Mouse (Mus musculus) forebrain, embryonic 10.5 days (tissue): ENCODE data around the gene Rbbp6. TPM values are rescaled to one million over a fixed set of nuclear protein-coding genes. Genes with fewer than 3 reads are reported as not detected.

Experiments used
- DNase-seq: peaks from one replicate; pipeline ENCODE4 v3.0.0-alpha.2; 2017; ENCODE audit warnings: low spot score; ENCODE audit errors: extremely low spot score
- H3K27ac ChIP-seq: fragments of 300-500 bp; sonication (generic); 2 replicates; pipeline ENCODE4 v1.5.1; 2016; ENCODE audit warnings: mild to moderate bottlenecking
- H3K27me3 ChIP-seq: fragments of 300-500 bp; sonication (generic); 2 replicates; pipeline ENCODE4 v1.6.1; 2016; ENCODE audit warnings: mild to moderate bottlenecking; ENCODE audit not compliant: poor library complexity, severe bottlenecking
- H3K36me3 ChIP-seq: fragments of 300-500 bp; sonication (generic); replicated peaks from 2 replicates; pipeline ENCODE4 v1.6.1; 2016; ENCODE audit warnings: mild to moderate bottlenecking, moderate library complexity
- H3K4me1 ChIP-seq: fragments of 300-500 bp; sonication (generic); 2 replicates; pipeline ENCODE4 v1.6.1; 2016
- H3K4me3 ChIP-seq: fragments of 300-500 bp; sonication (generic); 2 replicates; pipeline ENCODE4 v1.5.1; 2016; ENCODE audit warnings: mild to moderate bottlenecking, moderate library complexity
- H3K9me3 ChIP-seq: fragments of 300-500 bp; sonication (generic); 2 replicates; pipeline ENCODE4 v1.6.1; 2016; ENCODE audit warnings: mild to moderate bottlenecking, moderate library complexity
- WGBS: fragments of 180-500 bp; shearing (Covaris S2); methylation state at CpG from one replicate; pipeline ENCODE4 v1.1.7; 2016; 5-methylcytosine and 5-hydroxymethylcytosine counted together
- polyA plus RNA-seq: library from polyadenylated mRNA; unstranded; fragments of >200 nt; fragmentation: Nextera tagmentation; extraction: Ambion mirVana; gene quantifications from 2 replicates; pipeline ENCODE4 v1.2.1, GENCODE M21; 2016

Rbbp6 gene
- polyA plus RNA-seq, 1 experiment from 2014 or later: 26.3 TPM

- 92% methylated on average over 11 of the region's 11 CpGs for WGBS
- Histone ChIP-seq H3K9me3 (no peaks in the 10 kb centered on the region), H3K27ac (no peak overlapping the region), H3K36me3 (peaks cover 100% of the 10 kb centered on the region), H3K4me3 (no peak overlapping the region), H3K4me1 (no peaks in the 10 kb centered on the region), H3K27me3 (no peaks in the 10 kb centered on the region)
- no peak for DNase-seq
Observed at GRCm38 (mm10) chr7:122999871-123000396, 34.4 kb downstream of the Rbbp6 start.

DNA sequence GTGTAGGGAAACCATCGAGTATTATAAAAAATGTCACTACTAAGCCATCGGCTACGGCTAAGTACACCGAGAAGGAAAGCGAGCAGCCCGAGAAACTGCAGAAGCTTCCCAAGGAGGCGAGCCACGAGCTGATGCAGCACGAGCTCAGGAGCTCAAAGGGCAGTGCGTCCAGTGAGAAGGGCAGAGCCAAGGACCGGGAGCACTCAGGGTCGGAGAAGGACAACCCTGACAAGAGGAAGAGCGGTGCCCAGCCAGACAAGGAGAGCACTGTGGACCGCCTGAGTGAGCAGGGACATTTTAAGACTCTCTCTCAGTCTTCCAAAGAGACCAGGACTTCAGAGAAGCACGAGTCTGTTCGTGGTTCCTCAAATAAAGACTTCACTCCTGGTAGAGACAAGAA, 35.3 kb downstream of the Rbbp6 start:
- no peaks in the 10 kb centered on the region for H3K4me1 ChIP-seq
- WGBS: 96% methylated on average over 16 of the region's 16 CpGs
- H3K4me3 ChIP-seq: no peak overlapping the region
- H3K27ac ChIP-seq: no peak overlapping the region
- no peaks in the 10 kb centered on the region for H3K9me3 ChIP-seq
- peaks cover 97% of the 10 kb centered on the region for H3K36me3 ChIP-seq
- no peaks in the 10 kb centered on the region for H3K27me3 ChIP-seq
- DNase-seq: no peak

DNA sequence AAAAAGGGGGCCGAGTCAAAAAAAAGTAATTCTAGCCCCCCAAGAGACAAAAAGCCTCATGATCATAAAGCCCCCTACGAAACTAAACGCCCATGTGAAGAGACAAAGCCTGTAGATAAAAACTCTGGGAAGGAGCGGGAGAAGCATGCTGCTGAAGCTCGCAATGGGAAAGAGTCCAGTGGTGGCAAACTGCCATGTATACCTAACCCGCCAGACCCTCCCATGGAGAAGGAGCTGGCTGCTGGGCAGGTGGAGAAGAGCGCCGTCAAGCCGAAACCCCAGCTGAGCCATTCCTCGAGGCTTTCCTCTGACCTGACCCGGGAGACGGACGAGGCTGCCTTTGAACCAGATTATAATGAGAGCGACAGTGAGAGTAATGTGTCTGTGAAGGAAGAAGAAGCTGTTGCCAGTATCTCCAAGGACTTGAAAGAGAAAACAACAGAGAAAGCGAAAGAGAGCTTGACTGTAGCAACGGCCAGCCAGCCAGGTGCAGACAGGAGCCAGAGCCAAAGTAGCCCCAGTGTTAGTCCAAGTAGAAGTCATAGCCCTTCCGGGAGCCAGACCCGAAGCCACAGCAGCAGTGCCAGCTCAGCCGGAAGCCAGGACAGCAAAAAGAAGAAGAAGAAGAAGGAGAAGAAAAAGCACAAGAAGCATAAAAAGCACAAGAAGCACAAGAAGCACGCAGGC, 36.0 kb downstream of the Rbbp6 start:
- no peak for DNase-seq
- H3K27me3 ChIP-seq: no peaks in the 10 kb centered on the region
- H3K27ac ChIP-seq: no peak overlapping the region
- H3K4me1 ChIP-seq: no peaks in the 10 kb centered on the region
- 93% methylated on average over 20 of the region's 20 CpGs for WGBS
- H3K36me3 ChIP-seq: peaks cover 90% of the 10 kb centered on the region
- H3K4me3 ChIP-seq: no peak overlapping the region
- H3K9me3 ChIP-seq: no peaks in the 10 kb centered on the region

- no peak for DNase-seq
- H3K4me3 ChIP-seq: no peak overlapping the region
- 93% methylated on average over 6 of the region's 6 CpGs for WGBS
- no peaks in the 10 kb centered on the region for H3K9me3 ChIP-seq
- no peak overlapping the region for H3K27ac ChIP-seq
- no peaks in the 10 kb centered on the region for H3K4me1 ChIP-seq
- H3K36me3 ChIP-seq: peaks cover 85% of the 10 kb centered on the region
- no peaks in the 10 kb centered on the region for H3K27me3 ChIP-seq
Observed at GRCm38 (mm10) chr7:123002028-123002410, 36.5 kb downstream of the Rbbp6 start.

DNA sequence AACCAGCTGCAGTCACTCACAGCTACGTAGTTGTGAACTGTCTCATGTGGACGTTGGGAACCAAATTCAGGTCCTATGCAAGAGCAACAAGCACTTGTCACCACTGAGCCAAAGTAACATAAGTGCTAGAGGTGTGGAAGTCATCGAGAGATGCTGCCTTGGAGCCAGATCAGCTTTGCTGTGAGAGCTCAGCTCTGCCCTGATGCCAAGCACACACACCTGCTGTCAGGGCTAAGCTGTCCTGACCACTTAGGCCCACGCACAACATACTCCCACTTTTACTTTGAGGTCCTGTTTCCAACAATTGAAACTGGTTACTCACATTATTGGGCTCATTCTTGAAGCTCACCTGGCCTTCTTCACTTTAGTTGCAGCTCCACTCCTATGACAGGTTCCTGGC, 37.7 kb downstream of the Rbbp6 start:
- H3K4me3 ChIP-seq: no peak overlapping the region
- H3K27me3 ChIP-seq: no peaks in the 10 kb centered on the region
- H3K36me3 ChIP-seq: peaks cover 73% of the 10 kb centered on the region
- H3K27ac ChIP-seq: no peak overlapping the region
- no peaks in the 10 kb centered on the region for H3K9me3 ChIP-seq
- H3K4me1 ChIP-seq: no peaks in the 10 kb centered on the region
- no peak for DNase-seq
- WGBS: 94% methylated on average over 4 of the region's 4 CpGs

- H3K4me3 ChIP-seq: no peak overlapping the region
- peaks cover 61% of the 10 kb centered on the region for H3K36me3 ChIP-seq
- WGBS: 96% methylated on average over 5 of the region's 5 CpGs
- no peaks in the 10 kb centered on the region for H3K27me3 ChIP-seq
- no peaks in the 10 kb centered on the region for H3K9me3 ChIP-seq
- no peak for DNase-seq
- no peak overlapping the region for H3K27ac ChIP-seq
- no peaks in the 10 kb centered on the region for H3K4me1 ChIP-seq
Observed at GRCm38 (mm10) chr7:123004442-123004841, 39.0 kb downstream of the Rbbp6 start.

DNA sequence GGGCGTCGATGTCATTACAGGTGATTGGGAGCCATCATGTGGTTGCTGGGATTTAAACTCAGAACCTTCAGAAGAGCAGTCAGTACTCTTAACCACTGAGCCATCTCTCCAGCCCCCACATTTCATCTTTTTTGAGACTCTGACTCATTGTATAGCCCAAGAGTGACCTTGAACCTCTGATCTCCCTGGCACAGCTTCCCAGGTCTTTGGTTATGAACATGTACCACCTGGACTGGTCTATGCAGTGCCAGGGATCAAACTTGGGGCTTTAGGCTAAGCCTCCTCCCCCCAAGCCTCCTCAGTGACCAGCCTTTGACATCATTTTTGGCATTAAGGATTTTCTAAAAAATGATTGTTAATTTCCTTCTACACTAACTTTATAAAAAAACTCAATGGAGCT, 40.8 kb downstream of the Rbbp6 start:
- DNase-seq: no peak
- H3K4me1 ChIP-seq: no peaks in the 10 kb centered on the region
- no peaks in the 10 kb centered on the region for H3K27me3 ChIP-seq
- no peak overlapping the region for H3K4me3 ChIP-seq
- no peaks in the 10 kb centered on the region for H3K9me3 ChIP-seq
- no peak overlapping the region for H3K27ac ChIP-seq
- peaks cover 42% of the 10 kb centered on the region for H3K36me3 ChIP-seq
- 75% methylated on average over 2 of the region's 2 CpGs for WGBS

DNA sequence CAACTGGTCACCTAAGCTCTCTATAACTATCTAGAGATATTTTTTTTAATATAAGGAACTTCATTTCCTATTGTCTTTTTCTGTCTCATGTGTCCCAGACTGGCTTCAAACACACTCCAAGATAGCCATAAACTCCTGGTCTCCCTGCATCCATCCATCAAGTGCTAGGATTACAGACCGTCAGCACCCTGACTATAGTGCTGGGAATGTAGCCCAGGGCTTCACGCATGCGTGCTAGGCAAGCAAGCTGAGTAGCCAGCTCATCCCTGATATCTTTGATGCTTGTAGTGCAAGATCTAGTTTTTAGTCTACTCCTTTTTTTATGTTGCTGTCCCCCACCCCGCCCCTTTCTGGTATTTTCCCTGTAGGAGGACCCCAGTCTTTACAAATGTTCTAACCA, 42.3 kb downstream of the Rbbp6 start:
- Histone ChIP-seq H3K4me1 (no peaks in the 10 kb centered on the region), H3K27ac (no peak overlapping the region), H3K4me3 (no peak overlapping the region), H3K9me3 (no peaks in the 10 kb centered on the region), H3K27me3 (no peaks in the 10 kb centered on the region), H3K36me3 (peaks cover 28% of the 10 kb centered on the region)
- WGBS: 86% methylated on average over 4 of the region's 4 CpGs
- DNase-seq: no peak

DNA sequence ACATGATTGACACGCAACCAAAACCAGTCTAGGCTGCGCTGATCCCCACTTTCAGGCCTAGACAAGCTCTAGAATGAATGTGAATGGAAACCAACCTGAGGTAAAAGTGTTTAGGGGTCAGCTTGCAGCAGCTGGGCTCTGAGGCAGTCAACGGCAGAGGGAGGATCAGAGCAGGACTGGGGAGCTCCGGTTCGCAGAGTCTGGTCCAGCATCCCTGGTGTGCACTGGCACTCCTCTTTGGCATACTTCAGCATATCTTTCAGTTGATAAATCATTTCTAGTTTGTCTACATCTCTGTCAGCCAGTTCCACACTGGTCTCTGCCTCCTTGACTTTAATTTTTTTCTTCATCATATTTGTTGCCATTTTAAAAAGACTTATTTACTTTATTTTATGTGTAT, 48.0 kb downstream of the Rbbp6 start:
- Histone ChIP-seq H3K4me1 (no peaks in the 10 kb centered on the region), H3K27me3 (no peaks in the 10 kb centered on the region), H3K4me3 (no peak overlapping the region), H3K27ac (no peak overlapping the region), H3K36me3 (no peaks in the 10 kb centered on the region), H3K9me3 (no peaks in the 10 kb centered on the region)
- no peak for DNase-seq
- WGBS: 90% methylated on average over 5 of the region's 5 CpGs

- Histone ChIP-seq H3K4me3 (no peak overlapping the region), H3K27me3 (no peaks in the 10 kb centered on the region), H3K36me3 (no peaks in the 10 kb centered on the region), H3K27ac (no peak overlapping the region), H3K4me1 (no peaks in the 10 kb centered on the region), H3K9me3 (no peaks in the 10 kb centered on the region)
- DNase-seq: no peak
- 92% methylated on average over 7 of the region's 7 CpGs for WGBS
Observed at GRCm38 (mm10) chr7:123014729-123015128, 49.2 kb downstream of the Rbbp6 start.

- Histone ChIP-seq H3K36me3 (no peaks in the 10 kb centered on the region), H3K27ac (no peak overlapping the region), H3K9me3 (no peaks in the 10 kb centered on the region), H3K4me1 (no peaks in the 10 kb centered on the region), H3K27me3 (no peaks in the 10 kb centered on the region), H3K4me3 (no peak overlapping the region)
- 31% methylated on average over 3 of the region's 3 CpGs for WGBS
- peak; percentile 34 for DNase-seq
Observed at GRCm38 (mm10) chr7:123017627-123018026, 52.1 kb downstream of the Rbbp6 start.

- Histone ChIP-seq H3K4me1 (peaks cover 4% of the 10 kb centered on the region), H3K27me3 (peaks cover 12% of the 10 kb centered on the region), H3K36me3 (no peaks in the 10 kb centered on the region), H3K9me3 (no peaks in the 10 kb centered on the region), H3K4me3 (no peak overlapping the region), H3K27ac (no peak overlapping the region)
- DNase-seq: no peak
- WGBS: 71% methylated on average over 9 of the region's 9 CpGs
Observed at GRCm38 (mm10) chr7:123025123-123025522, 59.6 kb downstream of the Rbbp6 start.

GRCm38 (mm10) chr7:123030295-123030694, 64.8 kb downstream of the Rbbp6 start:
- Histone ChIP-seq H3K36me3 (no peaks in the 10 kb centered on the region), H3K27ac (peak overlapping the region; percentile 85), H3K4me1 (peaks cover 30% of the 10 kb centered on the region), H3K27me3 (peaks cover 27% of the 10 kb centered on the region), H3K9me3 (no peaks in the 10 kb centered on the region), H3K4me3 (peak overlapping the region; percentile 55)
- no peak for DNase-seq
- 30% methylated on average over 13 of the region's 13 CpGs for WGBS
